Mouse (Mus musculus): ENCODE measurements around the gene Tas2r136.

Gene Tas2r136

DNA sequence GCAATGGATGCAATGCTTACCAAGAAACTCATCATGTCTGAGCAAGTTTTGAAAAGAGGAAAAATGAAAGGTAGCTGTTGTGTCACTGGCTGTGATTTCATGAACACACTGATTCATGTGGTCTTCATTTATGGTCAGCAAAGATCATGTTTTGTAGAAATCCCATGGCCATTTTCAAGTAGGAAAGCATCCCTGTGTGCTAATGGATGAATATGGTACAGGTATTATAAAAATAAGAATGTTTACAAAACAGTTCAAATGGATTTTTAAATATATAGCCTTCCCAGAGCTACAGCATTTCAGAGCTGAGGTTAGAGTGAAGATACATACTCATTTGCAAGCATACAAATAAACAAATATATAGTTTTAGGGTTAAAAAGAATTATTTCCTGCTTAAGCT is at the start of gene Tas2r136:
Tas2r136 (minus strand) TSS at position 101 of the 400 bp plus-strand sequence.
- DNase-seq (ENCODE audit: low spot score), result no peak

DNA sequence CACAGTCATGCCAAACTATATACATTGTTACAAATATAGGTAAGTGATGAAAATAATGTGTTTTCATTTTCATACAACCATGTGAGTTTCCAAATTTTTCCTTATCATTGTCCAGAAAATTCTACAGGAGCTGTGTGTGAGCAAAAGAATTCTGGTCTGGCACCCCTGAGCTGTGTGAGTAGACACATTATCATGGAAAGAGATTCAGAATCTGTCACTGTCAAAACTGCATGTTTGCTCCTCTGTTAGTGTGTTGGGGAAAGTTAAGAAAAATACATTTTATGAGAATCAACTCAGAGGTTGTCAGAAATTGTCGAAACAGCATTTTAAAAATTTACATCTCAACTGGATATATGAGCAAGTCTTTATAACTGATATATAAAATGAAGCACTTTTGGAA is 24.6 kb upstream of the Tas2r136 start, which contains the start of gene Tas2r117:
Tas2r117 (plus strand) TSS at position 301 of the 400 bp plus-strand sequence.
- DNase-seq (ENCODE audit: low spot score), result no peak

DNA sequence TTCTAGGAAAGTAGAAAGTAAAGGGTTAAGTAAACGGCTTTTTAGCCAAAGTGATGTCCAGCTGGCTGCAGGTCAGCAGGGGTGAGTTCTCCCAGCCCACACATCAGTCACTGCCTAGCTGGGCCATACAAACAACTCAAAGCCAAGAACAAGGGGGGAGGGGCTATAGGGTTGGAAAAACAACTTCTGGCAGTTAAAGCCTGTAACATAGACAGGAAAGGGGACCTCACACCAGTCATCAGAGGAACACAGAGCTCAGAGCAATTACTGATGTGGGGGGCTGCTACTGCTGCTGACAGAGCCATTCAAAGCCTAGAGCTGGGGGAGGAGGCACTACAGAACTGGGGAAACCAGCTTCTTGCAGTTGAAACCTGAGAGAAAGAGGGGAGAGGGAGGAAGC is 17.4 kb upstream of the Tas2r136 start:
- DNase-seq (ENCODE audit: low spot score), result peak; percentile 82

DNA sequence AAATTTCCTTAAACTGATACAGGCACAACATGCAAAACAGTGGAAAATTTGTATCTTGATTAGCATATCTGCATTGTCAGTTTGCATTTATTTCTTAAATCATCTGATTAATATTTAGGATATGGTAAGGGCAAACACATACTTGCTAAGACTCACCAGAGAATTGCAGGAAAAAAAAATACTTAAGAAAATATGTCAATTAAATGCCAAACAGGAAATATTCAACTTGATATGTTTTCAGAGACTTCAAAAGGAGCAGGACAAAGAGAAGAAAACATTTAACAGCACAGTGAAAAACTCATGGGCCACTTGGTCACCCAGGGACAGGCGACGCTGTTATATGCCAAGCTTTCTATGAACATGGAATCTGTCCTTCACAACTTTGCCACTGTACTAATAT is 16.1 kb downstream of the Tas2r136 start, which contains the start of gene Tas2r102:
Tas2r102 (plus strand) TSS at position 301 of the 400 bp plus-strand sequence.
- no peak for DNase-seq (ENCODE audit: low spot score)

DNA sequence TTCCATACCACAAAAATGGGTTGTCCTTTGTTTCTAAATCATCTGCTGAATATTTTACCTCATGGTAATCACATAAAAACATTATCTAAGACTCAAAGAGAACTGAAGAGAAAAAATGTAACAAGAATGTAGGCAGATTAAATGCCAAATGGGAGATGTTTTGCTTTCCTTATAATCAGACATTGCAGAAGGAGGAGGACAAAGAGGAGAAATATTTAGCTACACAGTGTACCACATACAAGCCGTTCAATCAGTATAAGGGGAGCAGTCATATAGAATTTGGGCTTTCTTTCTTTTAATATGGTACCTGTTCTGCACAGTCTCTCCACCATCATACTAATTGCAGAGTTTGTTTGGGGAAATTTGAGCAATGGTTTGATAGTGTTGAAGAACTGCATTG is 23.5 kb downstream of the Tas2r136 start, which contains the start of gene Tas2r124:
Tas2r124 (plus strand) TSS at position 301 of the 400 bp plus-strand sequence.
- no peak for DNase-seq (ENCODE audit: low spot score)

DNA sequence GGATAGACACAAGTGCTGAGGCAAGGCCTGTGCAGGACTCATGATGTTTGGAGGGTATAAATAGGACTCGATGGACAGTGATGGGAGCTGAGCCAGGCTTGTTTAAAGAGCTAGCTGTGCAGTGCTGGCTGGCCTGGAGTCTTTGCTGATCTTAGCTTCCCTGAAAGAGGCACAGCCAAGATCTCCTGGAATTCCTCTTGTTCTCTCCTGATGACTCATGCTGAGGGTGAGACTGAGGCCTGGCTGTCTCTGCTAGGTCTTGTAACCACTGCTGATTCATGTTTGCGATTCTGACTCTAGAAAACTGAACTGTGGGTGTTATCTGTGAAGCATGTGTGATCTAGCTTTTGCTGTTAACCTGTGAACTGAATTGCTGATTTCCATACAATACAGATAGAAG is 27.8 kb downstream of the Tas2r136 start:
- DNase-seq (ENCODE audit: low spot score), result no peak

DNA sequence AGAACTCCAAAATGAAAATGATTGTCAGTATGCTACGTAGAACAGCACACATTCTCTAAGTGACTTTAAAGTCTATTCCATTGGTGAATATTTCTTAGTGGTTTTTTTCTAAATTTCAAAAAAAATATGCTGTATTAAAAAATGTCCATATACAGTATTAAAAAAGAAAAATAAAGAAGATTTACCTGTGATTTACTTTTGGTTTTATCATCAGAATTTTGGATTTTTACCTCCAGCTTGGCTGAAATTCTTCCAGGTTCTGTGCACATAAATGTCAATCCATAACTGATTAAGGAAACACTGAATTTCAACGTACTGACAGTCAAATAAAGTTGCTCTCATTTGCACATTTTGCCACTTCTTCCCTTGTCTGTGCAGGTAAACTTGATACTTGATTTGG is 40.0 kb downstream of the Tas2r136 start, which contains the start of gene Tas2r115:
Tas2r115 (minus strand) TSS at position 101 of the 400 bp plus-strand sequence.
- no peak for DNase-seq (ENCODE audit: low spot score)

Data from embryo, embryonic 10.5 days (tissue).